Mouse (Mus musculus) activated CD4-positive, CD25-positive, alpha-beta regulatory T cell, adult 4 months (primary cell): ENCODE data around the gene Npc2. TPM values are rescaled to one million over a fixed set of nuclear protein-coding genes. Genes with fewer than 3 reads are reported as not detected.

ENCODE experiments used
- ATAC-seq: one replicate; pipeline ENCODE4 v1.8.0; 2017
- polyA plus RNA-seq, 2 experiments: library from polyadenylated mRNA; unstranded; fragments of 100-300 nt; shearing (Covaris generic); gene quantifications; one replicate each; pipeline ENCODE4 v1.2.1; 2017

Npc2 gene
- 100 to 1,000 TPM; 151 to 166 TPM for polyA plus RNA-seq

DNA sequence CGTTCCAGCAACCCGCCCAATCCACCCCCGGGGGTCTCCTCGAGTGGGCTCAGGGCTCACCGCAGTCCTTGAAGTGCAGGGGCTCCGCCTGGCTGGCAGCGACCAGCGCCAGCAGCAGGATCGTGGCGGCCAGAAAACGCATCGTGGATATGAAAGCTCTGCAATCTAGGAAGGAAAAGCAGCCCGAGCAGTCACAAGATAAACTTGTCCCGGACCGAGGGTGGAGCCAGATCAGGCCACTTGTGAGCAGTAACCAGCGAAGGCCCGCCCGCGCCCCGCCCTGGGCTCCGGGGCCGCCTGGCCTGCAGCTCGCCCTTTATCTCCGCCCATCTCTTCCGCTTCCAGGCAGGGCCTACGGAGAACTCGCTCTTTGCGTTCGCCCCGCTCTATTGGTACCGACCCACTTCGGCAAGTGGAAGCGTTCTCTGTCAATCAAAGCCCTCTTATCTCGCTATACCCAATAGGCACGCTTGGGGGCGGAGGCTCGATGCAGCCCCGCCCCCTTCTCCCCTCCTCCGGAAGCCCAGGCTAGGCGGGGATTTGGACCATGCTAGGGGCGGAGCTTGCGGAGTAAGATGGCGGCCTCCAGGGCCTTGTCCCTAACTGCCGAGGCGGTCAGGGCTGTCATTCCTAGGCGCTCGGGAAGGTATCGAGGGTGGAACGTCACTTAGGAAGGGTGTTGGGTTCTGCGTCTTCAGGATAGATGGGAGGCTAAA lies at the start of gene Npc2, which contains the start of gene Isca2:
TSS of gene Npc2 (minus strand) at position 427 of the 716 bp plus-strand sequence.
TSS of gene Isca2 (plus strand) at position 526 of the 716 bp plus-strand sequence.
- peak; percentile 97 for ATAC-seq

DNA sequence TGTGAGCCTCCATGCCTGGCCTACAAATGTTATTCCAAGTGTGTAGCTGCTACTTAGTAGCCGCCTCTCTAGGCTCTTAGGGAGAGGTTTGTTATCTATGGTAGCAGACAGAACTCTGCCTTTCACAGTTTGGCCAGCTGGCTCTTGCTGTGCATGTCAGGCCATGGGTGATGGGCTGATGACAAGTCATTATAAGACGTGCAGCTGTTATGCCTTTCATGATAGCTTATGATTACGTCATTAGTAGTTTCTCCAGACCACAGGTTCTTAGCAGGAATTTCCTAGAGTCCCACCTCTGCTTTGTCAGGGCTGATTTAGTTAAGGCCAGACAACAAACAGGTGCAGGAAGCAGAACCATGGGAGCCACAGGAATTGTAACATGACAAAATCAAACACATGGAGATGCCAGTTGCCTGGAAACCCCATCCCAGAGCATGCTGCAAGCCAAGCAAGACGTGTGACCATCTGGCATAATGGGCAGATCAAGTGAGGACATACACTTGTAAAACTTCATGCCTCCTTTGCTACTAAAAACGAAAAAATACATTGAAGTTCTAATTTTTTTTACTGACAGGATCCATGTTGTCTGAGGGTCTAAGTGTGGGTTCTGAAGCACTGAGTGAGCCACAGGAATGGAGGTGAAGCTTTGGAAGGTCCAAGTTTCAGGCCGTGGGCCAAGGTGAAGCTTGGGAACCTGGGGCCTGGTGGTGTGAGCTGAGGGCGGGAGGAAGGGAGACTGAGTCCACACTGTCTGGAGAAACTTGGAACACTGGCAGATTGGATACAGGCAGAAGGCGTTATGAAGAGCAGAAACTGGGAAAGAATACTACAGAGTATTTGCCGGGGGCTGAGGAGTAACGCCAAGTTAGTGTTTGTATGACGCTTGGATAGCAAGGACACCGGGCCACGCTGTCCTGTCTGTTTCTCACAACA lies 46.5 kb upstream of the Npc2 start:
- no peak for ATAC-seq

DNA sequence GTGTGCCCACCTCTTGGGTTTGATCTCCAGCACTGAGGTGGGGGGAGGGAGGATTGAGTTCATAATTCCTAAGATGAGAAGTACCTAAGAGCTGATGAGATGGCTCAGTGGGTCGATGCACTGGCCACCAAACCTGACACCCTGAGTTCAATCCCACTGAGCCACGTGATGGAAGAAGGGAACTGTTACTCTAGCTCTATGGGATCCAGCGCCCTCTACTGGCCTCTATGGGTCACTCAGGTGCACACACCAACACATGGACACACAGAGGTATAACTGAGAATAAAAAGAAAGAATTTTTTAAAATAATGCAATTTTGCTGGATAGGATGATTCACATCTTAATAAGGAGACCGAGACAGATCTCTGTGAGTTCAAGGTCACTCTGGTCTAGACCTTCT lies 45.5 kb upstream of the Npc2 start:
- ATAC-seq = no peak

DNA sequence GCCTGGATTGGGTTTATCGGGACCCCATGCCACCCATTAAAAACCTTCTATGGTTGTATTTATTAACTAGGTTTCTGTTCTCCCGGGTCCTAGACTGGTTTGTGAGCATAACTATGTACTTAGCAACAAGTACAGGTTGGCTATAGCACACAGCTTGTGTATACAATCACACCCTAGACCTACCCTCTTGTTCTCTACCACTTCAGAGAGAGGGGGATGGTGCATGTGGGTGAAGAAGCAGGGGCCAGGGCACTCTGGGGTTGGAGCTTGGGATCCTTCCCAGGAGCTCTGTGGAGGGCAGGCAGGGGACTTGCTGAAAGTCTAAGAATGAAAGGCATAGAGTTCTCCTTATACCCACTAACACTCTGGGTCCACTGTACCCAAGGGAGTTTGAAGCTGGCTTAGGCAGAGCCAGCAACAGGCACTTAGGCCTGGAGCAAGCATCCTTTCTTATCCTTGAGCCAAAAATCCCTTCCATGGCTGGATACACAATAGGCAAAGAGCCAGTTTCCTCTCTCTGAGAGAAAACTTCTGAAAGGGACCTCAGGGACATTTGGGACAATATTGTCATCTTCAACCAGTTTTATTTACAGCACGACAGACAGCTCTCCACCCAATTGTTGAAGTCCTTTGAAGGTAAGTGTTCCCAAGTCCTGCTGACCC lies 41.8 kb upstream of the Npc2 start:
- ATAC-seq = no peak

DNA sequence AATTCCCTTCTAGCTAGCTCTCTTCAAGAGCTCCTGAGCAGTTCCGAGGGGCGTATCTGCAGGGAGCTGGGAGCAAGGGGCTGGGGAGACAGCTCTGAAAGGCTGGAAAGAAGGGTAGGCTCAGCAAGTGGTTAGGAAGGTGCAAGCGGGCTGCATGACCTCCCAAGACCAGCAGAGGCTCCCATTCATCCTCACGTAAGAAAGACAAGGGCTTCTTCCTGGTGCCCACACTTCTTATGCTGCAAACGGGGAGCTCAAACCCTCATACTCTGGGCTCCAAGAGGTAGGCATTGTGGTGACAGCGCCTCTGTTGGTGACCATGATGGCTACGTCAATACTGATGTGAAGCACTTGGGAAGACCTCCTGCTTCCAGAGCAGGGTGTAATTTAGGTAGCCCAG lies 40.8 kb upstream of the Npc2 start:
- ATAC-seq = no peak

DNA sequence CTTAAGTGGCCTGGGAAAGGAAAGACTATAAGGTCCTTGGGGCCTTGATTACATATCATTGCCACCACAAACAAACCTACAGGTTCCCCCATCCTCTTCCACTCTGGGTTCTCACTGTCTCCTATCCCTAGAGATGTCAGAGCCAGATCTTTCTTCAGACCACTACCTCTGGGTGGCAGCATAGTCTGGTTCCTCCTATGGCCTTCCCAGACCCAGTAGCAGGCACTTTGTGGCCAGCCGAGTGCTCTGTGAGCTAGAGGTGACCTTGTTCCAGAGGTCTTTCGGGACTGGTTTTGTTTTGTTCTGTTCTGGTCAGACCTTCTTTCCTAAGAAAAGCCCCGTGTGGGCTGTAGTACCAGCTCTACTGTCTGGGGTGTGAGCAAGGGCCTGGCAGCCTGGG lies 39.1 kb upstream of the Npc2 start:
- ATAC-seq = no peak

DNA sequence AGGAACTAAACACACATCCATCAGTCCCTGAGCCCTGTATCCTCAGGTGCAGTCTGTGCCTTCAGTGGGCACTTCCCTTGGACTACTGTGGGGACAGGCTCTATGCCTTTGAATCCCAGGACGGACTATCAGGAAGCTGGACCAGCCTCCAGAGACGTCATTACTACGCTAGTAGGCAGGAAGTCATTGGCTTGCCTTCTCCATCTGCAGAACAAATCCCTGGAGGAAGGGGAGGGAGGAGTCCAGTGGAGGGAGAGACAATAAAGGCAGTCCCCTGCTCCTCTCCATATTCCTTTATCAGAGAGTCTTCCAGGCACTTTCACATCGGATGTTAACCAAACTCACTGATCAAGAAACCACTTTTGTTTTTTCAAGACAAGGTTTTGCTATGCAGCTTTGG lies 38.6 kb upstream of the Npc2 start:
- no peak for ATAC-seq

DNA sequence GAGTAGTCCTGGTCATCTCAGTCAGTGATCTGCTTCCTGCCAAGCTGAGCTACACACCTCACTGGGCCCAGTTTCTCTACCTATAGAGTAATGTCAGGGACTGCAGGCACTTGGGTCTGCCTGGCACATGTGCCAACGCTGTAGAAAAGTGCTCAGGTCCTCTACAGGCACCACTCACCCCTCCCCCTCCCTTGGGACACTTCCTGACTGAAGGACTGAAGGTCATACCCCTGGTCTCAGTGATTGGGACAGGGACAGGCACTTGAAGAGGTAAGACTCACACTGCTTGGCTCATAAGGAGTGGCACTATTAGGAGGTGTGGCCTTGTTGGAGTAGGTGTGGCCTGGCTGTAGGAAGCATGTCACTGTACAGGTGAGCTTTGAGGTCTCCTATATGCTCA lies 37.9 kb upstream of the Npc2 start:
- ATAC-seq = no peak

DNA sequence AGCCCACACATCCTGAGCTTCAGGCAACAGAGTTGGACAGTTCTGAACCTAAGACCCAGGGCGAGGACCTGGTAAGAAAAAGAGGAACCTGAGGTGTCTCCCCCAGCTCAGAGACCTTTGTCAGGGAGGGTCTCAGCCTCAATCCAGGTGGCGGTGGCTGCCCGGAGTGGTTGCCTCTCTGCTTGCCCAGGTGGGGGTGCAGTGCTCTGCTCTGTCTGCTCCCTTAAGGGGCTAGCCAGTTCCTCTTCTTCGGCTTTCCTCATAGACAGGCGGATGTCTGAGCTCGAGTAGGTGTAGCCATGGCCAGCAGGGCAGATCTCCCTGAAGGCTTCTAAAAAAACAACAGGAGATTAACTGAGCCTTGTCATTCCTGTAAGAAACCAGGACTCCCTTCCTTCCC lies 36.1 kb upstream of the Npc2 start:
- no peak for ATAC-seq

DNA sequence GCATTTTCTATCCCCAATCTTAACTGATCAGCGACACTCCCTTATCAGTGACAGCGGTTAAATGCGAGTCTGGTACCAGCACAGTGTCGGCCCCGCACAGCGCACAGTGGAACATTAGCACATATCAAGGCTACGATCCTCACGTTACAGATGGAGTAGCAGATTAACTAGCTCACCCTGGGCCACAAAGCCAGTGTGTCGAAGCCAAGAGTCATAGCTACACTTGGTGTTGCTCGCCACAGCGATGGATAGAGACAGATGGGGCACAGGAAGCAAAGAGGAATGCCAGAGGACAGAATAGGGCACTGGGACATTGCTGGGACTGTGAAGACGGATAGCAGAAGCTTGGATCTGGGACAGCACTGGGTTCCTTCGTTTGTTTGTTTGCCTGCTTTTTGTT lies 34.4 kb upstream of the Npc2 start:
- no peak for ATAC-seq

DNA sequence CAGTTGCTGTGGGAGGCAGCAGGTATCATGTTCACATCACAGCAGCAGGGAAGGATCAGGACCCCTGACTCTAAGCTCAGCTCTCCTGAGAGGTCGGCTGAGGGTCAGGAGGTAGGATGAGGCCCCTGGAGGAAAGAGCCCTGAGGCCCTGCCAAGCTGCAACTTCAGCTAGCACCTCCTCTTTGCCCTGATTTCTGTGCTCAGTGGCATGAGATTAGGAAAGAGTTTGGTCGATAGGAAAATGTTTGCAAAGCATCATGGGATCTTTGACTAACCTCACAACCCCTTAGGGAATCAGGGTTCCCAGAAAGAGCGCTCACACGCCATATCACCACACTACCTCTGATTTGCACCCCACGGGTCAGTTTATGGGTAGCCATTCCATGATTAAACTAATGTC lies 33.8 kb upstream of the Npc2 start:
- ATAC-seq = no peak

DNA sequence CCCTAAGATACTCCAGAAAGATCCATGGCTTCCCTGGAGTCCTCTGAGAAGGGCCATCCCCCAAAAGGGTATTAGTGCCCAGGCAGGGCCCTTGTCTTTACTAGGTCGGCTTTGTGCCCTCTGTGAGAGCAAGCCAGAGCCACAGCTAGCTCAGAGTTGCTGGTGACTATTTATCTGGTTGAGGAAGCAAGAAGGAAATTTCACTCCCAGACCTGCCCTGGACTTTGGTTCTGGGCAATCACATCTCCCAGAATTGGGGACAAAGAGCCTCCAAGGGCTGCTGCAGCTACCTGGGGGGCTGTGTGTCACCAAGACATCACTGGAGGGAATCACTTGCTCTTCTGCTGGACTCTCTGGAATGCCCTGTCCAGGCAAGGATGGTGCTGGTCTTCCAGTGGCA lies 33.1 kb upstream of the Npc2 start:
- no peak for ATAC-seq

DNA sequence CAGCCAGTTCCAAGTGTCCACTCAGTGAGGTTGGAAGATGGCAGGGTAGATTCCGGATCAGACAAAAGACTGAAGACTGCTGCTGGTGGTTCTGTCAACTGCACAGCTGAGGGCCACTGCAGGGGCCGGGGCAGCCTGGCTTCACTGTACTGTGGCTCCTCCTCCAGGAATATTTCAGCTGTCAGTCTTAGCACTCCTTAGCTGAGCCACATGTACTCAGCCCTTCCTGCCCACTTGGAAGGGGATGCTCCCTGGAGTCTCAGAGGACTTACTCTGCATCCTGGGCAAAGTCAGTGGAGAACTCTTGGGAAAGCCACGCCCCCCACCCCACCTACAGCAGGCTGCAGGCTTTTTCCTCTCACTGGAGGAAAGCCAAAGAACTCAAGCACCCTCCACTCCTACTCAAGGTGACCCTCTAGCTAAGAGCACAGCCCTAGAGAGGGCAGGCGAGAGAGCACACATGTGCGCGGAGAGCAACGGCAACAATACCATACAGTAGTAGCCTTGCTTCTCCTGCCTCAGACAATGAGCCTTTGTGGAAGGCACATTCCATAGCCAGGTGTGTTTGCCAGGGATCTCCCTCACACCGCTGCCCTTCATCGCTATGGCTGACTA lies 32.4 kb upstream of the Npc2 start:
- no peak for ATAC-seq

DNA sequence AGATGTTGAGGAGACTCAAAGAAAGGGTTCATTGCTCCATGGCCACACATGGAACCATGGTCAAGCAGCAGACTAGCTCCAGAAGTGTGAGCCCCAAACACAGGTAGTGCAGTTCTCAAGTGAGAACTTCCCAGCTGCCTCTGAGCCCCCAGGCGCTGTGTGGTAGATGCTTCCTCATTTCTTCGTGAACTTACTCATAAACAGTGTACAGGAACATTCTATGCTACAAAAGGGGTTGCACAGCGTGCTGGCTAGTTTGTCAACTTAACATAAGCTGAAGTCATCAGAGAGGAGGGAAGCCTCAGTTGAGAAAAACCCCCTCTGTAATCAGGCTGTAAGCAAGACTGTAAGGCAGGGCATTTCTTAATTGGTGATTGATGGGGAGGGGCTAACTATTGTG lies 29.7 kb upstream of the Npc2 start:
- no peak for ATAC-seq

DNA sequence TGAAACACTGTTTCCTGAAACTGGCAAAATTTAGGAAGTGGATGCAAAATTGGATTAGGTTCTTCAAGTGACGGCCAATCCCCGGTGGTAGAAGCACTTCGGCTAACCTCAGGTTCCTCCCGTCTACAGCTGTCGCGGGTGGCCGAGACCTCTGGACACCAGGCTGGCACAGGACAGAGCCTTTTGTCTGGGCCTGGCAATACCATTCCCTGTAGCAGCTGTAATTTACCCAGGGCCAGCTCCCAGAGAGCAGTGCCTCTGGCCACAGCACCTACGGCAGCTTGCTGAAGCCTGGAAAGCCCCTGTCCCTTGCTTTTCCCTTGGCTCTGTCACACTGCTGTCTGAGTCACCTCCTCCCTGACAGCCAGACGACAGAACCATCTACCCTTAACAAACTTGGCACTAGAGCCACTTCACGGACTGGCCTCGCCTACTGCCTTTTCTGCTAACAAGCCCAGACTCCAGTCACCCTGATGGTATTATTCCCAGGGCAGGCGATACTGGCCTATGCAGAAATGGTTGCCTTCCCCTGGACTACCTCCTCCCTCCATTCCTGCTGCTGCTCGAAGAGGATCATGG lies 28.7 kb upstream of the Npc2 start:
- no peak for ATAC-seq

DNA sequence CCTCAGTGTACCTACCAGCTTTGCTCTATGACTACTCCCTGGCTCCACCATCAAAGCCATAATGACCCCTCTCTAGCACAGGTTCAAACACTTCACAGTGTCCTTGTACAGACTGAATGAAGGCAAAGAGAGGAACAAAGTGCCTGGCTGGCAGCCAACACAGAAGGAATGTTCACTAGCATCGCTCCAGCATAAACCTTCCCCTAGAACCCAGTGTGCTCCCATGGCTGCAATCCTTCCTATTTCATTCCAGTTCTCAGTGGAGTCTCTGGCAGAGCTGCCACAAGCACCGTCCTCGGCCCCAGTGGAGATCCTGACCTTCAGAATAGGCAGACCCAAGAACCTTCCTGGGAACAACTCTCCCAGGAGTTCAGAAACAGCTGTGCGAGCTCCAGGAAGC lies 27.5 kb upstream of the Npc2 start:
- ATAC-seq = no peak

DNA sequence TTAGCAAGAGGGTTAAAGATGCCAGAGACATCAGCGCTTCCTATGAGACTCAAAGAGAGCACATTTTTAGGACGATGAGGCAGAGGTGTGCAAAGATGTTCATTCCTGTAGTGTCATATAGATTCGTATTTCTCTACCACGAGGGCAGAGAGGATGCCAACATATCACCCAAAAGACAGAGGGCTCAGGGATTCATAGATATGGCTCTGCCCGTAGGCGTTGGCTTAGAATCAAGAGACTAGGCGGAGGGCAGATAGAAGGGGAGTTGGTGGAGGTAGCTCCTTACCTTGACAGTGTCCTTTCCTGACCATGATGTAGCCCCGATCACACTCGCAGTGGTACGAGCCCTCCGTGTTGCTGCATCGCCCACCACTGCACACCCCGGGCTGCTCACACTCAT lies 26.1 kb upstream of the Npc2 start:
- no peak for ATAC-seq

DNA sequence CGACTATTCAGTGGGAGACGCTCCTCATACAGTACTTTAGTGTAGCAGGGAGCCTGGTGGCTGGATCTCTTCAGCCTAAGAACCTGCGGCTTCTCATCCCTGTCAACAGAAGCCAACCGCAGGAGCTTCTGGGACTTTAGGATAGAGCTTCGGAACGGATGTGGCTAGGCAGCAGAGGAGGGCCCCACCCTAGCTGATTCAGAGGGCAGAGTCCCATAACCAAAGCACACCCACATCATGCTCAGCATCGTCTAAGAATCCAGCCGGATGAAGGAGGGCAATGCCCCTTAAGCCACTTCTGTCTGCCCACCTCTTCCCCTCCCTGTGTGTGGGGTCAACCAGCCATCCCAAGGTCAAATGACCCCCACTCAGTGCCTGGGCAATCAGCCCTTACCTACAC lies 21.7 kb upstream of the Npc2 start:
- ATAC-seq = no peak

DNA sequence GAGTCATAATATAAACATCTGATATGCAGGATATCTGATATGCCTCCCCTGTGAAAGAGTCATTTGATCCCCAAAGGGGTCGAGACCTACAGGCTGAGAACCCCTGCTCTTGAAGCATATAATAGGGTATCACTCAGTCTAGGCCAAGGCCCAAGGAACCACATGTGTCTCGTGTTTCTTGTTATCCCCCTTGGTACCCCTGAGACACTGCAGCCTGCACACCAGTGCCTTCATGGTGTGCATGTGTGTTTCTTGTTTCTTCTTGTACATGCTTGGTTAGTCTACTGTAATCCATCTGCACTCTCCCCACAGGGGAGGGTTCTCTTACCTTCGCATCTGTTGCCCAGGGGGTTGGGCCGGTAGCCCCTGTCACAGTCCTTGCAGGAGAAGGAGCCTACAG lies 19.7 kb upstream of the Npc2 start:
- no peak for ATAC-seq

DNA sequence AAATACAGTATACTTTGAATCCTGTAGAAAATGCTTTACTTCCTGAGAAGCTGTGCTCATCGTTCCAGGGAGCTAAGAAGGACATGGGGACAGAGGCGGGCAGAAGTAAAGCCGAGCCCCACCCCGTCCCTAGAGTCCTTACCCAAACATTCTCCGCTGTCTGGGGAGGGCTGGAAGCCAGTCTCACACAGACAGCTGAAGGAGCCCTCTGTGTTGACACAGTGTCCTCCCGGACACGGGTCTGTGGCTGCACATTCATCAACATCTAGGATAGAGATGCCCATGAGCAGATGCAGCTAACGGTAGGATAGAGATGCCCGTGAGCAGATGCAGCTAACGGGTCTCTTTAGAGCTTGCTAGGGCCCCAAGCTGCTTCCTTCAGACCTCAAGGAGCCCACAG lies 17.9 kb upstream of the Npc2 start:
- no peak for ATAC-seq

DNA sequence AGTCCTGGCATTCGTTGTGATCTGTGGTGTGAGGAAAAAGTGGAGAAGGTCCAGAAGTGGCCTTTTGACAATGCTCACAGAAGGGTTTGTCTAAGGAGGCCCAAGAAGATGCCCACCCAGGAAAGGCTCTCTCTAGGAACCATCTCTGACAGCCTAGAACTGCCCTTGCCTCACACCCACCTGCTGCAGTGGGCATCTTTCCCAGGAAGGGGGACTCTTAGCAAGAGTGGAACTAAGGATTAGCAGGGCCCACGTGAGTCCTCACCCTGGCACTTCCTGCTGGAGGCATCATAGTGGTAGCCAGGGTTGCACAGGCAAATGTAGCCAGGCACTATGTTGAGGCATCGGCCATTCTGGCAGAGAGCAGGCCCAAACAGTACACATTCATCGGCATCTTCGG lies 13.1 kb upstream of the Npc2 start:
- ATAC-seq = no peak

DNA sequence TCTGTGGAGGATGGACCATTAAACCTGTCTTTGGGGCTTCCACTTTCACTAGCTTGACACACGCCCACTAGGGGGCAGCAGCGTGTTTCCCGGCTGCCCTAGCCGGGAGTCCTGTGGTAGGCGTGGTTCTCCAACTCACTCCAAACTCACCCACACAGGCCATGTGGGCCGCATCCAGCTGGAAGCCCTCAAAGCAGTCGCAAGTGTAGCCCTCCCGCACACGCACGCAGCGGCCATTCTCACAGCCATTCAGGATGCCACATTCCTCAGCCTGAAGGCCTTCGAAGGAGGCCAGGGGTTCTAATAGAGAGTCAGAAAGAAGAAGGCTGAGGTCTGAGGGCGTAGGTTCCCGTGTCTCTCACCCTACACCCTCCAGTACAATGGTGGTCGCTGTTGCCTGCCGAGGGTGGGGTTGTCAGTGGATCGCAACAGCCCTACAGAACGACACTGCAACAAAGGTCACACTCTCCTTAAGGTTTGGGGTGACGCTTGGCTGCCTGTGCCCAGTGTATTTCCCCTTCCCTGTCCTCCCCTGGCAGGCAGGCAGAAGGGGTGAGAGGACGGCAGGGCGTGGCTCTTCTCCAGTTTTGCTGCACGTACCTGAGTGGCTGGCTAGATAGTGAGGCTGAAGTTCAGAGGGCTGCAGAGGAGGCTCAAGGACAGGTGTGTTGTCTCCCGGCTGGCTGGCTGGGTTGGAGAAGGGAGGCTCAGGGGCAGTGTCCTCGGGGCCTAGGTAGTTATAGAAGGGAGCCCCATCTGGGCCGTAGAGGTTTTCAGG lies 11.8 kb upstream of the Npc2 start:
- peak; percentile 68 for ATAC-seq
